Mouse (Mus musculus): ENCODE data around the gene Ace3.
"Not testable (repeated sequence)": the region's sequence is repeated elsewhere in the genome, so short reads cannot be mapped to it uniquely, and the experiment has no call there.

The Ace3 gene

GRCm38 (mm10) chr11:105975636-105976035 lies 18.8 kb upstream of the Ace3 start:
- DNase-seq (ENCODE audit: extremely low read depth, insufficient read length, low spot score), result no peak

- DNase-seq (ENCODE audit: extremely low read depth, insufficient read length, low spot score), result no peak
These were observed 16.2 kb upstream of the Ace3 start for GRCm38 (mm10) chr11:105978232-105978631.

GRCm38 (mm10) chr11:105978634-105979033 lies 15.8 kb upstream of the Ace3 start:
- DNase-seq (ENCODE audit: extremely low read depth, insufficient read length, low spot score), result no peak

- DNase-seq (ENCODE audit: extremely low read depth, insufficient read length, low spot score), result no peak
These were observed 10.0 kb upstream of the Ace3 start for GRCm38 (mm10) chr11:105984452-105984851.

- no peak for DNase-seq (ENCODE audit: extremely low read depth, insufficient read length, low spot score)
These were observed 7.0 kb upstream of the Ace3 start for GRCm38 (mm10) chr11:105987446-105987845.

- no peak for DNase-seq (ENCODE audit: extremely low read depth, insufficient read length, low spot score)
These were observed 5.0 kb upstream of the Ace3 start for GRCm38 (mm10) chr11:105989446-105989845.

- no peak for DNase-seq (ENCODE audit: extremely low read depth, insufficient read length, low spot score)
These were observed 4.2 kb upstream of the Ace3 start for GRCm38 (mm10) chr11:105990231-105990630.

GRCm38 (mm10) chr11:106000062-106000461 lies 5.6 kb downstream of the Ace3 start:
- no peak for DNase-seq (ENCODE audit: extremely low read depth, insufficient read length, low spot score)

- DNase-seq (ENCODE audit: extremely low read depth, insufficient read length, low spot score), result no peak
These were observed 7.2 kb downstream of the Ace3 start for GRCm38 (mm10) chr11:106001718-106002117.

- DNase-seq (ENCODE audit: extremely low read depth, insufficient read length, low spot score), result no peak
These were observed 10.1 kb downstream of the Ace3 start for GRCm38 (mm10) chr11:106004576-106004975.

GRCm38 (mm10) chr11:106005970-106006369 lies 11.5 kb downstream of the Ace3 start:
- no peak for DNase-seq (ENCODE audit: extremely low read depth, insufficient read length, low spot score)

GRCm38 (mm10) chr11:106007821-106008220 lies 13.3 kb downstream of the Ace3 start, which contains the start of gene Kcnh6:
Gene Kcnh6, plus strand, starts transcription at chr11:106008124.
- no peak for DNase-seq (ENCODE audit: extremely low read depth, insufficient read length, low spot score)

- DNase-seq (ENCODE audit: extremely low read depth, insufficient read length, low spot score), result no peak
These were observed 18.2 kb downstream of the Ace3 start for GRCm38 (mm10) chr11:106012711-106013110.

GRCm38 (mm10) chr11:106013556-106014225 lies 19.2 kb downstream of the Ace3 start:
- no peak for DNase-seq (ENCODE audit: extremely low read depth, insufficient read length, low spot score)

- no peak for DNase-seq (ENCODE audit: extremely low read depth, insufficient read length, low spot score)
These were observed 22.0 kb downstream of the Ace3 start for GRCm38 (mm10) chr11:106016440-106016839.

- DNase-seq (ENCODE audit: extremely low read depth, insufficient read length, low spot score), result no peak
These were observed 25.7 kb downstream of the Ace3 start for GRCm38 (mm10) chr11:106020051-106020763.

GRCm38 (mm10) chr11:106025774-106026173 lies 31.3 kb downstream of the Ace3 start:
- no peak for DNase-seq (ENCODE audit: extremely low read depth, insufficient read length, low spot score)

GRCm38 (mm10) chr11:106026465-106027151 lies 32.1 kb downstream of the Ace3 start:
- peak; percentile 41 for DNase-seq (ENCODE audit: extremely low read depth, insufficient read length, low spot score)

GRCm38 (mm10) chr11:106027607-106028006 lies 33.1 kb downstream of the Ace3 start:
- no peak for DNase-seq (ENCODE audit: extremely low read depth, insufficient read length, low spot score)

- DNase-seq (ENCODE audit: extremely low read depth, insufficient read length, low spot score), result not testable (repeated sequence)
These were observed 37.6 kb downstream of the Ace3 start for GRCm38 (mm10) chr11:106032074-106032473.

GRCm38 (mm10) chr11:106033491-106033919 lies 39.0 kb downstream of the Ace3 start:
- no peak for DNase-seq (ENCODE audit: extremely low read depth, insufficient read length, low spot score)
